Mouse (Mus musculus) midbrain, postnatal 0 days (tissue): Measurements from ENCODE around the gene Abhd17b. TPM values are rescaled to one million over a fixed set of nuclear protein-coding genes. Genes with fewer than 3 reads are reported as not detected.

Source experiments
- ATAC-seq: fragments of 200-750 bp; cut with Nextera tagmentation; 2 replicates; pipeline ENCODE4 v1.8.0; 2017; ENCODE audit warnings: moderate number of reproducible peaks, mild to moderate bottlenecking, moderate TSS enrichment, moderate library complexity; ENCODE audit not compliant: low FRiP score
- DNase-seq: peaks from one replicate; pipeline ENCODE4 v3.0.0-alpha.2; 2015; ENCODE audit warnings: low spot score
- H3K27ac ChIP-seq: fragments of 300-500 bp; sonication (generic); 2 replicates; pipeline ENCODE4 v1.5.1; 2014; ENCODE audit warnings: low read depth, mild to moderate bottlenecking, low read length, mixed read lengths
- H3K27me3 ChIP-seq: fragments of 300-500 bp; sonication (generic); 2 replicates; pipeline ENCODE4 v1.6.1; 2014; ENCODE audit warnings: low read length, control low read depth, mixed read lengths; ENCODE audit not compliant: insufficient read depth
- H3K36me3 ChIP-seq: fragments of 300-500 bp; sonication (generic); 2 replicates; pipeline ENCODE4 v1.6.1; 2014; ENCODE audit warnings: low read length, control low read depth, mixed read lengths; ENCODE audit not compliant: insufficient read depth
- H3K4me1 ChIP-seq: fragments of 300-500 bp; sonication (generic); 2 replicates; pipeline ENCODE4 v1.6.1; 2014; ENCODE audit warnings: mild to moderate bottlenecking, control low read depth, antibody characterized with exemption, low read length, mixed read lengths; ENCODE audit not compliant: insufficient read depth
- H3K4me2 ChIP-seq: fragments of 300-500 bp; sonication (generic); 2 replicates; pipeline ENCODE4 v1.6.1; 2014; ENCODE audit warnings: low read depth, mild to moderate bottlenecking, low read length, mixed read lengths; ENCODE audit not compliant: poor library complexity, severe bottlenecking
- H3K4me3 ChIP-seq: fragments of 300-500 bp; sonication (generic); 2 replicates; pipeline ENCODE4 v1.5.1; 2014; ENCODE audit warnings: low read depth, mild to moderate bottlenecking, low read length, moderate library complexity
- H3K9ac ChIP-seq: fragments of 300-500 bp; sonication (generic); replicated peaks from 2 replicates; pipeline ENCODE4 v1.6.1; 2014; ENCODE audit warnings: mild to moderate bottlenecking, low read length, moderate library complexity, mixed read lengths; ENCODE audit not compliant: poor library complexity, severe bottlenecking
- H3K9me3 ChIP-seq: fragments of 300-500 bp; sonication (generic); 2 replicates; pipeline ENCODE4 v1.6.1; 2016; ENCODE audit warnings: low read length, control low read depth
- CTCF ChIP-seq: IDR thresholded peaks from 2 replicates; pipeline ENCODE4 v1.5.1; 2016; ENCODE audit warnings: antibody characterized with exemption, mild to moderate bottlenecking
- WGBS: fragments of 180-500 bp; shearing (Covaris S2); extraction: QIAGEN DNeasy Blood & Tissue Kit; methylation state at CpG from one replicate; pipeline ENCODE4 v1.1.7; 2014; 5-methylcytosine and 5-hydroxymethylcytosine counted together
- polyA plus RNA-seq: library from polyadenylated mRNA; unstranded; fragments of >200 nt; fragmentation: Nextera tagmentation; extraction: Ambion mirVana; gene quantifications from 2 replicates; pipeline ENCODE4 v1.2.1, GENCODE M21; 2015
- total RNA-seq: library from RNA; depleted of rRNA; stranded (reverse); fragments of >200 nt; gene quantifications from 2 replicates; pipeline ENCODE4 v1.2.3, GENCODE M21; 2014

Abhd17b gene
- total and polyA plus RNA-seq, 2 experiments from 2014 or later: 49.0 to 63.4 TPM

GRCm38 (mm10) chr19:21660734-21661133 is 7.7 kb downstream of the Abhd17b start:
- ATAC-seq: no peak
- WGBS: 78% methylated on average over 1 of the region's 1 CpGs

GRCm38 (mm10) chr19:21663756-21664456 is 10.9 kb downstream of the Abhd17b start:
- TF ChIP-seq CTCF: no peak
- no peak overlapping the region for H3K9ac ChIP-seq
- DNase-seq: no peak
- H3K4me2 ChIP-seq: no peak overlapping the region
- 91% methylated on average over 4 of the region's 4 CpGs for WGBS
- H3K4me1 ChIP-seq: no peaks in the 10 kb centered on the region
- no peak overlapping the region for H3K4me3 ChIP-seq
- ATAC-seq: no peak
- H3K9me3 ChIP-seq: no peaks in the 10 kb centered on the region
- H3K27ac ChIP-seq: no peak overlapping the region
- H3K36me3 ChIP-seq: no peaks in the 10 kb centered on the region
- no peaks in the 10 kb centered on the region for H3K27me3 ChIP-seq

More at GRCm38 (mm10) chr19:21660734-21661133, 7.7 kb downstream of the Abhd17b start:
- no peak overlapping the region for H3K9ac ChIP-seq
- DNase-seq: no peak
- H3K4me2 ChIP-seq: no peak overlapping the region
- TF ChIP-seq CTCF: no peak
- H3K27ac ChIP-seq: no peak overlapping the region
- H3K9me3 ChIP-seq: no peaks in the 10 kb centered on the region
- no peak overlapping the region for H3K4me3 ChIP-seq
- no peaks in the 10 kb centered on the region for H3K4me1 ChIP-seq
- no peaks in the 10 kb centered on the region for H3K36me3 ChIP-seq
- no peaks in the 10 kb centered on the region for H3K27me3 ChIP-seq

- Histone ChIP-seq H3K4me3 (no peak overlapping the region), H3K27ac (no peak overlapping the region), H3K4me1 (no peaks in the 10 kb centered on the region), H3K4me2 (no peak overlapping the region), H3K27me3 (no peaks in the 10 kb centered on the region), H3K36me3 (no peaks in the 10 kb centered on the region), H3K9me3 (no peaks in the 10 kb centered on the region), H3K9ac (no peak overlapping the region)
- 77% methylated on average over 4 of the region's 4 CpGs for WGBS
- ATAC-seq (no peak), DNase-seq (no peak)
- no peak for TF ChIP-seq CTCF
Measured at GRCm38 (mm10) chr19:21669650-21670049, 16.7 kb downstream of the Abhd17b start.

- Histone ChIP-seq H3K4me2 (no peak overlapping the region), H3K9me3 (no peaks in the 10 kb centered on the region), H3K27me3 (no peaks in the 10 kb centered on the region), H3K9ac (no peak overlapping the region), H3K4me3 (no peak overlapping the region), H3K36me3 (0 out of 2 replicates have a peak, but pooled peaks cover 5% of the 10 kb centered on the region), H3K4me1 (no peaks in the 10 kb centered on the region), H3K27ac (no peak overlapping the region)
- ATAC-seq (no peak), DNase-seq (no peak)
- WGBS: 98% methylated on average over 17 of the region's 17 CpGs
- no peak for TF ChIP-seq CTCF
Measured at GRCm38 (mm10) chr19:21674354-21675096, 21.5 kb downstream of the Abhd17b start.

GRCm38 (mm10) chr19:21680091-21680490 is 27.1 kb downstream of the Abhd17b start:
- ATAC-seq (no peak), DNase-seq (no peak)
- H3K4me3 ChIP-seq: no peak overlapping the region
- no peak overlapping the region for H3K4me2 ChIP-seq
- no peak overlapping the region for H3K27ac ChIP-seq
- no peak for TF ChIP-seq CTCF
- peaks cover 7% of the 10 kb centered on the region for H3K36me3 ChIP-seq
- H3K4me1 ChIP-seq: no peaks in the 10 kb centered on the region
- 92% methylated on average over 3 of the region's 3 CpGs for whole genome bisulfite sequencing
- no peak overlapping the region for H3K9ac ChIP-seq
- no peaks in the 10 kb centered on the region for H3K27me3 ChIP-seq
- H3K9me3 ChIP-seq: no peaks in the 10 kb centered on the region

GRCm38 (mm10) chr19:21680986-21681385 is 28.0 kb downstream of the Abhd17b start:
- Histone ChIP-seq H3K9me3 (no peaks in the 10 kb centered on the region), H3K4me3 (no peak overlapping the region), H3K9ac (no peak overlapping the region), H3K27ac (no peak overlapping the region), H3K4me1 (no peaks in the 10 kb centered on the region), H3K27me3 (no peaks in the 10 kb centered on the region), H3K36me3 (peaks cover 7% of the 10 kb centered on the region), H3K4me2 (no peak overlapping the region)
- WGBS: 97% methylated on average over 10 of the region's 10 CpGs
- DNase-seq (no peak), ATAC-seq (no peak)
- no peak for TF ChIP-seq CTCF
